In the genomic region with DNA sequence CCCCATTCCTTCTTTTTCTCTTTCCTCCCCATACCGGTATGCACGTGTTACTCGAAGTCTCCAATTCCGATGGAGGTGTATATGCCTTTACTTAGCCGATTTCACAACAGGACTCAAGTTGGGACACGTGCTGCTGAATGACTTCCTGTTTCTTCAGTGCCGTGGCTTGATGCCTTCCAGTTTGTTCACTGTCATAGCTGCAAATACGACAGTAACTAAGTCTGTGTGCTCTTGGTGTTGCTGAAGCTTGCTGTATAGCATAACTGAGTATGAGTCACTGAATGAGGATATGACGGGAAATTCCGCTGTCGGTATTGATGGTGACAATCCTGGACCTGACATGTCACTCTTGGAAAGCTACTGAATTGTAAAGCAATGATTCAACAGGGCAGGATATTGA, we compare ENCODE assay signal across 14 mouse cellular contexts. TPM values are rescaled to one million over a fixed set of nuclear protein-coding genes. Genes with fewer than 3 reads are reported as not detected.
A peak's percentile ranks its signal among the peaks of the same experiment; 100 is the strongest.
DNase-seq lines count a peak whose midpoint lies in the region; ATAC-seq lines count a peak whose summit lies in the region.
"Had no signal": no experiment of that assay in that cellular context is flagged by ENCODE, and none has a peak within 500 bp of the region (broad histone marks: within the 10 kb centered on the region; RNA-seq: fewer than 3 reads in every experiment).

No protein-coding gene starts in this region.

- peak; percentile 93 for ATAC-seq in megakaryocyte progenitor cell, adult 5-6 weeks (replicated peaks; ENCODE audit: poor library complexity)
- ATAC-seq: forebrain, embryonic 14.5 days had no signal

- intact Hi-C loops in left cerebral cortex, postnatal 4 days (cut with DNase I) = loop anchor here (10.0 kb wide), 2 partner anchors 92 to 172 kb away; a partner anchor contains a TSS

- peak; percentile 56 for DNase-seq in 3134 (ENCODE audit: extremely low read depth, insufficient read length, low spot score)
- peak; percentile 79 for DNase-seq in 3T3-L1 (ENCODE audit: low read depth, low spot score)
- DNase-seq in c-Kit-positive CD71-negative TER-119-negative erythroid progenitor cells, embryonic 14.5 days (ENCODE audit: low read depth) = peak; percentile 22
- no peak for DNase-seq in left cerebral cortex, postnatal 4 days
- DNase-seq in spleen, postnatal 10 days (ENCODE audit: low spot score in 2 of 2) = no peak
- DNase-seq in spleen, postnatal 36 days (ENCODE audit: low spot score in 2 of 2) = no peak
- DNase-seq: adrenal gland, postnatal 14 days; cerebellum, adult 9-10 months; heart, postnatal 4 days; layer of hippocampus, postnatal 36 days; lung, postnatal 36 days; retina, postnatal 1 day had no signal

RNA-seq across cellular contexts. Expression of a gene that starts 36.8 kb away (rescaled TPM):
- total RNA-seq in megakaryocyte progenitor cell, adult 5-6 weeks (2015) = 22.5 and 25.0 TPM in 2 replicates
- 12.8 and 14.9 TPM in 2 replicates for total RNA-seq in megakaryocyte progenitor cell, adult 5-6 weeks (2017)
- 1 to 10 TPM; 3.0 to 4.5 TPM for total RNA-seq in left cerebral cortex, postnatal 4 days (2021)

RNA-seq across cellular contexts. Expression of a gene that starts 37.0 kb away (rescaled TPM):
- 111 and 115 TPM in 2 replicates for total RNA-seq in megakaryocyte progenitor cell, adult 5-6 weeks (2015)
- total RNA-seq in megakaryocyte progenitor cell, adult 5-6 weeks (2017) = 30.8 and 33.2 TPM in 2 replicates
- 10 to 100 TPM; 17.5 to 20.9 TPM for total RNA-seq in left cerebral cortex, postnatal 4 days (2021)

Comparison
In these comparisons a context has a peak if more than half of its experiments do, and no peak if none do; other contexts are left out.
1. DNase-seq: peak in 3134 (single experiment), 3T3-L1 (single experiment) and c-Kit-positive CD71-negative TER-119-negative erythroid progenitor cells, embryonic 14.5 days (single experiment); none in left cerebral cortex, postnatal 4 days (single experiment), spleen, postnatal 10 days (0 of 2) and spleen, postnatal 36 days (0 of 2).